Mouse (Mus musculus): ENCODE data around the gene Atp5l.

Atp5l gene

GRCm38 (mm10) chr9:44892664-44893063, 27.9 kb downstream of the Atp5l start:
- no peak for DNase-seq (ENCODE audit: low spot score)

GRCm38 (mm10) chr9:44891210-44891609, 29.3 kb downstream of the Atp5l start:
- no peak for DNase-seq (ENCODE audit: low spot score)

- DNase-seq (ENCODE audit: low spot score) = no peak
Observed at GRCm38 (mm10) chr9:44890122-44890521, 30.4 kb downstream of the Atp5l start.

GRCm38 (mm10) chr9:44888114-44888624, 32.4 kb downstream of the Atp5l start:
- no peak for DNase-seq (ENCODE audit: low spot score)

GRCm38 (mm10) chr9:44882981-44883569, 37.5 kb downstream of the Atp5l start:
- DNase-seq (ENCODE audit: low spot score) = no peak

- peak; percentile 75 for DNase-seq (ENCODE audit: low spot score)
Observed at GRCm38 (mm10) chr9:44882436-44882980, 38.0 kb downstream of the Atp5l start.

- DNase-seq (ENCODE audit: low spot score) = peak; percentile 93
Observed at GRCm38 (mm10) chr9:44881941-44882435, 38.6 kb downstream of the Atp5l start.

- DNase-seq (ENCODE audit: low spot score) = peak; percentile 87
Observed at GRCm38 (mm10) chr9:44881221-44881871, 39.2 kb downstream of the Atp5l start, which contains the start of gene Kmt2a. Gene Kmt2a (minus strand): TSS chr9:44881296.

- peak; percentile 34 for DNase-seq (ENCODE audit: low spot score)
Observed at GRCm38 (mm10) chr9:44880309-44881081, 40.0 kb downstream of the Atp5l start.

GRCm38 (mm10) chr9:44879694-44880271, 40.8 kb downstream of the Atp5l start:
- peak; percentile 20 for DNase-seq (ENCODE audit: low spot score)

GRCm38 (mm10) chr9:44878776-44879500, 41.6 kb downstream of the Atp5l start:
- no peak for DNase-seq (ENCODE audit: low spot score)

- DNase-seq (ENCODE audit: low spot score) = no peak
Observed at GRCm38 (mm10) chr9:44877686-44878085, 42.9 kb downstream of the Atp5l start.

GRCm38 (mm10) chr9:44875476-44875875, 45.1 kb downstream of the Atp5l start:
- DNase-seq (ENCODE audit: low spot score) = no peak

- no peak for DNase-seq (ENCODE audit: low spot score)
Observed at GRCm38 (mm10) chr9:44874198-44874597, 46.3 kb downstream of the Atp5l start.

GRCm38 (mm10) chr9:44873665-44874064, 46.9 kb downstream of the Atp5l start:
- DNase-seq (ENCODE audit: low spot score) = no peak

- no peak for DNase-seq (ENCODE audit: low spot score)
Observed at GRCm38 (mm10) chr9:44868336-44869094, 52.0 kb downstream of the Atp5l start.

- DNase-seq (ENCODE audit: low spot score) = no peak
Observed at GRCm38 (mm10) chr9:44867664-44868063, 52.9 kb downstream of the Atp5l start.

- DNase-seq (ENCODE audit: low spot score) = no peak
Observed at GRCm38 (mm10) chr9:44866501-44867240, 53.9 kb downstream of the Atp5l start.
